Mouse (Mus musculus): ENCODE data around the gene Zfp382.

GRCm38 (mm10) chr7:30183879-30184289, 62.1 kb downstream of the Zfp382 start, which contains the start of gene Cox7a1:
- TF ChIP-seq MAX (IDR thresholded peaks at IDR 0.05), result no peak
- no peak for TF ChIP-seq USF1 (IDR thresholded peaks at IDR 0.05; ENCODE audit: low read depth)
- TF ChIP-seq CTCF (IDR thresholded peaks at IDR 0.05; ENCODE audit: control insufficient read depth, insufficient read depth, insufficient read length), result no peak
- TF ChIP-seq FOSL1 (IDR thresholded peaks at IDR 0.05; ENCODE audit: insufficient read depth, low read length, poor library complexity, severe bottlenecking), result no peak
